Mouse (Mus musculus) lung, postnatal 4 days (tissue): Measurements from ENCODE around the gene Samd8.
A peak's percentile ranks its signal among the peaks of the same experiment; 100 is the strongest.

ENCODE experiments used
- DNase-seq, 2 experiments: peaks; one replicate each; pipeline ENCODE4 v3.0.0; 2021

The Samd8 gene

GRCm38 (mm10) chr14:21746251-21746650 lies 4.1 kb upstream of the Samd8 start:
- DNase-seq, result no peak

- no peak for DNase-seq
Observed at GRCm38 (mm10) chr14:21746846-21747245, 3.5 kb upstream of the Samd8 start.

- no peak for DNase-seq
Observed at GRCm38 (mm10) chr14:21747436-21748141, 2.7 kb upstream of the Samd8 start.

GRCm38 (mm10) chr14:21748142-21748870 lies 2.0 kb upstream of the Samd8 start:
- peak in 1 of 2 experiments; percentile 66 for DNase-seq

GRCm38 (mm10) chr14:21750881-21751542 lies 681 bp downstream of the Samd8 start, which contains the start of gene Dusp13:
Gene Dusp13, minus strand, starts transcription at chr14:21751181.
- peak; percentile 66 to 70 for DNase-seq

GRCm38 (mm10) chr14:21752411-21752810 lies 2.1 kb downstream of the Samd8 start:
- no peak for DNase-seq

- DNase-seq, result no peak
Observed at GRCm38 (mm10) chr14:21753367-21753766, 3.0 kb downstream of the Samd8 start.

- DNase-seq, result no peak
Observed at GRCm38 (mm10) chr14:21761560-21761959, 11.2 kb downstream of the Samd8 start.

GRCm38 (mm10) chr14:21763736-21764135 lies 13.4 kb downstream of the Samd8 start:
- no peak for DNase-seq

- DNase-seq, result no peak
Observed at GRCm38 (mm10) chr14:21764646-21765045, 14.3 kb downstream of the Samd8 start.

- no peak for DNase-seq
Observed at GRCm38 (mm10) chr14:21765754-21766397, 15.5 kb downstream of the Samd8 start.

GRCm38 (mm10) chr14:21766398-21766958 lies 16.1 kb downstream of the Samd8 start:
- no peak for DNase-seq

GRCm38 (mm10) chr14:21772506-21773281 lies 22.4 kb downstream of the Samd8 start:
- DNase-seq, result no peak

- DNase-seq, result no peak
Observed at GRCm38 (mm10) chr14:21773946-21774345, 23.6 kb downstream of the Samd8 start.

GRCm38 (mm10) chr14:21776201-21776600 lies 25.9 kb downstream of the Samd8 start:
- no peak for DNase-seq

- no peak for DNase-seq
Observed at GRCm38 (mm10) chr14:21786500-21786899, 36.2 kb downstream of the Samd8 start.

- DNase-seq, result no peak
Observed at GRCm38 (mm10) chr14:21787374-21787773, 37.0 kb downstream of the Samd8 start.

- DNase-seq, result no peak
Observed at GRCm38 (mm10) chr14:21788121-21788520, 37.8 kb downstream of the Samd8 start.

GRCm38 (mm10) chr14:21790585-21791251 lies 40.4 kb downstream of the Samd8 start:
- DNase-seq, result no peak

GRCm38 (mm10) chr14:21791722-21792121 lies 41.4 kb downstream of the Samd8 start:
- DNase-seq, result no peak

- no peak for DNase-seq
Observed at GRCm38 (mm10) chr14:21792250-21792649, 41.9 kb downstream of the Samd8 start.
